Mouse (Mus musculus) ES-E14 (cell line): ENCODE measurements around the gene Olfr1510. TPM values are rescaled to one million over a fixed set of nuclear protein-coding genes. Genes with fewer than 3 reads are reported as not detected.
"Not testable (repeated sequence)": the region's sequence is repeated elsewhere in the genome, so short reads cannot be mapped to it uniquely, and the experiment has no call there.

Experiments
- DNase-seq: peaks from one replicate; pipeline ENCODE4 v3.0.0-alpha.2; 2013; ENCODE audit warnings: low read depth, low spot score
- H3K27ac ChIP-seq: 2 replicates; pipeline ENCODE4 v1.5.1; 2012; ENCODE audit warnings: low read depth, mild to moderate bottlenecking, low read length, moderate library complexity, mixed read lengths; ENCODE audit not compliant: poor library complexity, insufficient read depth, severe bottlenecking
- H3K36me3 ChIP-seq: 2 replicates; pipeline ENCODE4 v1.6.1; 2012; ENCODE audit warnings: mild to moderate bottlenecking, low read length, moderate library complexity, mixed read lengths; ENCODE audit not compliant: control insufficient read depth, poor library complexity, insufficient read depth, severe bottlenecking
- H3K4me1 ChIP-seq, 2 experiments: fragments of 150-350 bp in 1 of 2; sonication (generic) in 1 of 2; 2 replicates each; pipeline ENCODE4 v1.6.1; 2012; ENCODE audit warnings: low read length in 2 of 2, mild to moderate bottlenecking in 1 of 2, mixed read lengths in 1 of 2; ENCODE audit not compliant: control insufficient read depth in 2 of 2, insufficient read depth in 2 of 2, poor library complexity in 1 of 2
- H3K4me3 ChIP-seq, 2 experiments: fragments of 150-350 bp in 1 of 2; sonication (generic) in 1 of 2; 2 replicates each; pipeline ENCODE4 v1.5.1; 2012; ENCODE audit warnings: low read length in 2 of 2, low read depth in 1 of 2, mild to moderate bottlenecking in 1 of 2, mixed read lengths in 1 of 2; ENCODE audit not compliant: insufficient read depth in 1 of 2, poor library complexity in 1 of 2, severe bottlenecking in 1 of 2
- H3K9ac ChIP-seq: 2 replicates; pipeline ENCODE4 v1.6.1; 2012; ENCODE audit warnings: low read depth, mild to moderate bottlenecking, low read length, mixed read lengths; ENCODE audit not compliant: poor library complexity, insufficient read depth, severe bottlenecking
- H3K9me3 ChIP-seq: fragments of 150-350 bp; sonication (generic); 2 replicates; pipeline ENCODE4 v1.6.1; 2012; ENCODE audit warnings: low read depth, mild to moderate bottlenecking, low read length; ENCODE audit not compliant: control insufficient read depth, insufficient read depth
- CHD2 ChIP-seq: IDR thresholded peaks from 2 replicates; pipeline ENCODE4 v1.6.1; 2014; ENCODE audit warnings: mild to moderate bottlenecking, low read depth, low read length, inconsistent platforms
- HCFC1 ChIP-seq: IDR thresholded peaks from 2 replicates; pipeline ENCODE4 v1.6.1; 2012; ENCODE audit warnings: low read length, inconsistent platforms, borderline replicate concordance; ENCODE audit not compliant: insufficient read depth
- MAFK ChIP-seq: IDR thresholded peaks from 2 replicates; pipeline ENCODE4 v1.6.1; 2014; ENCODE audit warnings: mild to moderate bottlenecking, low read depth, low read length, inconsistent platforms; ENCODE audit not compliant: insufficient read depth
- ZC3H11A ChIP-seq: IDR thresholded peaks from 2 replicates; pipeline ENCODE4 v1.6.1; 2012; ENCODE audit warnings: low read depth, mild to moderate bottlenecking, inconsistent platforms, low read length, borderline replicate concordance
- ZNF384 ChIP-seq: IDR thresholded peaks from 2 replicates; pipeline ENCODE4 v1.6.1; 2012; ENCODE audit warnings: low read depth, low read length, inconsistent platforms
- in situ Hi-C, 2 experiments: fragments of 600-800 bp; cut with MboI; formaldehyde crosslinking; loops; one replicate each; pipeline ENCODE4 v1.15.1; 2025; ENCODE audit warnings: low sequenced_read_pairs in 2 of 2, inconsistent platforms in 1 of 2; ENCODE audit not compliant: unreplicated experiment in 2 of 2
- total RNA-seq: library from RNA; depleted of rRNA; stranded (reverse); fragments of 300-350 nt; gene quantifications from 2 replicates; pipeline ENCODE4 v1.2.3, GENCODE M21; 2012; rRNA removed

Gene Olfr1510
- not detected in 2 replicates for total RNA-seq

GRCm38 (mm10) chr14:52414273-52414672 is at the start of gene Olfr1510:
Gene Olfr1510, minus strand, starts transcription at chr14:52414373.
- DNase-seq = no peak
- TF ChIP-seq HCFC1 = no peak
- no peak for TF ChIP-seq ZNF384
- no peak for TF ChIP-seq ZC3H11A
- no peak for TF ChIP-seq MAFK
- TF ChIP-seq CHD2 = no peak
- Histone ChIP-seq H3K27ac (no peak within 1 kb of the TSS), H3K9me3 (no peaks in the 10 kb centered on the region), H3K36me3 (no peaks in the 10 kb centered on the region), H3K4me3 (no peak within 1 kb of the TSS), H3K9ac (no peak within 1 kb of the TSS), H3K4me1 (no peaks in the 10 kb centered on the region)
- in situ Hi-C loops = no loop called here

GRCm38 (mm10) chr14:52461928-52462327 is 47.8 kb upstream of the Olfr1510 start:
- no peak overlapping the region for H3K4me3 ChIP-seq
- DNase-seq = no peak
- H3K9ac ChIP-seq = no peak overlapping the region
- no peaks in the 10 kb centered on the region for H3K36me3 ChIP-seq
- H3K4me1 ChIP-seq = no peaks in the 10 kb centered on the region
- H3K27ac ChIP-seq = no peak overlapping the region
- no peak for TF ChIP-seq ZC3H11A
- TF ChIP-seq CHD2 = no peak
- TF ChIP-seq MAFK = no peak
- no peak for TF ChIP-seq HCFC1
- TF ChIP-seq ZNF384 = no peak
- in situ Hi-C loops = no loop called here
- no peaks in the 10 kb centered on the region for H3K9me3 ChIP-seq

- no peak for DNase-seq
- TF ChIP-seq MAFK = no peak
- H3K9ac ChIP-seq = no peak overlapping the region
- H3K27ac ChIP-seq = no peak overlapping the region
- in situ Hi-C loops = no loop called here
- no peaks in the 10 kb centered on the region for H3K4me1 ChIP-seq
- H3K9me3 ChIP-seq = no peaks in the 10 kb centered on the region
- no peak overlapping the region for H3K4me3 ChIP-seq
- H3K36me3 ChIP-seq = no peaks in the 10 kb centered on the region
These were observed 37.0 kb upstream of the Olfr1510 start for GRCm38 (mm10) chr14:52451138-52451537.

GRCm38 (mm10) chr14:52442690-52443089 is 28.5 kb upstream of the Olfr1510 start, which contains the start of gene Olfr1509:
Gene Olfr1509, plus strand, starts transcription at chr14:52442990.
- in situ Hi-C loops = no loop called here
- Histone ChIP-seq H3K4me3 (no peak within 1 kb of the TSS), H3K9ac (no peak within 1 kb of the TSS), H3K9me3 (no peaks in the 10 kb centered on the region), H3K4me1 (no peaks in the 10 kb centered on the region), H3K36me3 (no peaks in the 10 kb centered on the region), H3K27ac (no peak within 1 kb of the TSS)
- no peak for TF ChIP-seq HCFC1
- TF ChIP-seq CHD2 = no peak
- TF ChIP-seq MAFK = no peak
- no peak for TF ChIP-seq ZC3H11A
- TF ChIP-seq ZNF384 = no peak
- no peak for DNase-seq

GRCm38 (mm10) chr14:52427686-52428085 is 13.5 kb upstream of the Olfr1510 start:
- Histone ChIP-seq H3K4me1 (no peaks in the 10 kb centered on the region), H3K36me3 (no peaks in the 10 kb centered on the region), H3K9me3 (no peaks in the 10 kb centered on the region), H3K27ac (no peak overlapping the region), H3K4me3 (no peak overlapping the region), H3K9ac (no peak overlapping the region)
- DNase-seq = no peak
- in situ Hi-C loops = no loop called here
- TF ChIP-seq MAFK = no peak
- TF ChIP-seq HCFC1 = no peak
- TF ChIP-seq CHD2 = no peak
- TF ChIP-seq ZNF384 = no peak
- TF ChIP-seq ZC3H11A = no peak

GRCm38 (mm10) chr14:52410142-52410919 is 3.8 kb downstream of the Olfr1510 start:
- DNase-seq, H3K9ac ChIP-seq, in situ Hi-C loops, H3K36me3 ChIP-seq, H3K4me3 ChIP-seq, H3K9me3 ChIP-seq, H3K4me1 ChIP-seq, H3K27ac ChIP-seq: not testable (repeated sequence)
